Mouse (Mus musculus) cerebellum, adult 11 months (tissue): ENCODE data around the gene Ttc3.

Experiments
- DNase-seq: peaks from one replicate; pipeline ENCODE4 v3.0.0; 2022

Gene Ttc3

DNA sequence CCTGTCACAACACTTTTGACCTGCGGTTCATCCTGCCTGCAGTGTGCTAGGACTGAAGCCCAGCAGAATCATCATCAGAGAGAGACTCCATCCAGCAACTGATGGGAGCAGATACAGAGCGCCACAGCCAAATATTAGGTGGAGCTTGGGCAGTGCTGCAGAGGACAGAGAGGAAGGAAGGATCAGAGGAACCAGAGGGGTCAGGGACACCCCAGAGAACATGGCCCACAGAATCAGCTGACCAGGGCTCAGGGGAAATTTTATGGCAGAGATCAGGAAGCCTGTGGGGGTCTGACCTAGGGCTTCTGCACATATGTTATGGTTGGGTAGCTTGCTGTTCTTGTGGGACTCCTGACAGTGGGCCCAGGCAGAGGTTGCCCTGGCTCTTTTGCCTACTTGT, 147.2 kb downstream of the Ttc3 start:
- no peak for DNase-seq
